Mouse (Mus musculus): Measurements from ENCODE around the gene Fxyd6.

- no peak for TF ChIP-seq ZKSCAN1 (IDR thresholded peaks at IDR 0.05; ENCODE audit: borderline replicate concordance, low read depth, low read length)
- TF ChIP-seq MEF2A (IDR thresholded peaks at IDR 0.05; ENCODE audit: borderline replicate concordance, low read depth, low read length) = no peak
- TF ChIP-seq CHD1 (IDR thresholded peaks at IDR 0.05; ENCODE audit: low read depth, low read length) = no peak
- no peak for TF ChIP-seq SMC3 (IDR thresholded peaks at IDR 0.05; ENCODE audit: low read depth, low read length)
- TF ChIP-seq IRF4 (IDR thresholded peaks at IDR 0.05; ENCODE audit: low read depth, low read length) = no peak
- TF ChIP-seq CTCF (conservative IDR thresholded peaks at IDR 0.05 in 1 of 2, IDR thresholded peaks at IDR 0.05 in 1 of 2; ENCODE audit: low read depth in 2 of 2, low read length in 2 of 2) = no peak
- no peak for TF ChIP-seq MAZ (IDR thresholded peaks at IDR 0.05; ENCODE audit: low read depth, low read length)
- no peak for TF ChIP-seq POLR2A (IDR thresholded peaks at IDR 0.05; ENCODE audit: low read depth, low read length)
- TF ChIP-seq RCOR1 (conservative IDR thresholded peaks at IDR 0.05; ENCODE audit: low read depth, low read length) = no peak
- TF ChIP-seq BHLHE40 (IDR thresholded peaks at IDR 0.05; ENCODE audit: low read depth, low read length) = no peak
- no peak for TF ChIP-seq KAT2A (IDR thresholded peaks at IDR 0.05; ENCODE audit: insufficient replicate concordance, low read length)
Observed at GRCm38 (mm10) chr9:45376427-45376826, 6.4 kb downstream of the Fxyd6 start.

Data from CH12.LX (cell line).